Mouse (Mus musculus) limb, embryonic 14.5 days (tissue): ENCODE results near the gene Actl10. TPM values are rescaled to one million over a fixed set of nuclear protein-coding genes. Genes with fewer than 3 reads are reported as not detected.

Source experiments
- ATAC-seq: fragments of 200-750 bp; cut with Nextera tagmentation; 2 replicates; pipeline ENCODE4 v1.8.0; 2017; ENCODE audit warnings: low read depth, moderate number of reproducible peaks, moderate TSS enrichment; ENCODE audit not compliant: low FRiP score
- DNase-seq: peaks from one replicate; pipeline ENCODE4 v3.0.0-alpha.2; 2015; ENCODE audit warnings: low spot score
- H3K27ac ChIP-seq: fragments of 300-500 bp; sonication (generic); replicated peaks from 2 replicates; pipeline ENCODE4 v1.5.1; 2014; ENCODE audit warnings: low read depth, mild to moderate bottlenecking, low read length, moderate library complexity, mixed read lengths
- H3K27me3 ChIP-seq: fragments of 300-500 bp; sonication (generic); 2 replicates; pipeline ENCODE4 v1.6.1; 2014; ENCODE audit warnings: low read length, mixed read lengths; ENCODE audit not compliant: control insufficient read depth, insufficient read depth
- H3K36me3 ChIP-seq: fragments of 300-500 bp; sonication (generic); 2 replicates; pipeline ENCODE4 v1.6.1; 2014; ENCODE audit warnings: mild to moderate bottlenecking, low read length, moderate library complexity, mixed read lengths; ENCODE audit not compliant: control insufficient read depth, insufficient read depth
- H3K4me1 ChIP-seq: fragments of 300-500 bp; sonication (generic); 2 replicates; pipeline ENCODE4 v1.6.1; 2014; ENCODE audit warnings: antibody characterized with exemption, low read length, mixed read lengths; ENCODE audit not compliant: control insufficient read depth, insufficient read depth
- H3K4me2 ChIP-seq: fragments of 300-500 bp; sonication (generic); replicated peaks from 2 replicates; pipeline ENCODE4 v1.6.1; 2014; ENCODE audit warnings: low read depth, mild to moderate bottlenecking, low read length, moderate library complexity; ENCODE audit not compliant: severe bottlenecking
- H3K4me3 ChIP-seq: fragments of 300-500 bp; sonication (generic); replicated peaks from 2 replicates; pipeline ENCODE4 v1.5.1; 2014; ENCODE audit warnings: low read length
- H3K9ac ChIP-seq: fragments of 300-500 bp; sonication (generic); 2 replicates; pipeline ENCODE4 v1.6.1; 2014; ENCODE audit warnings: mild to moderate bottlenecking, low read depth, low read length, moderate library complexity; ENCODE audit not compliant: severe bottlenecking
- H3K9me3 ChIP-seq: fragments of 300-500 bp; sonication (generic); 2 replicates; pipeline ENCODE4 v1.6.1; 2016; ENCODE audit warnings: low read length; ENCODE audit not compliant: control insufficient read depth
- POLR2A ChIP-seq: fragments of 200-500 bp; IDR thresholded peaks from 2 replicates; pipeline ENCODE4 v1.8.0; 2012; ENCODE audit warnings: inconsistent platforms, mild to moderate bottlenecking, moderate library complexity, borderline replicate concordance; ENCODE audit not compliant: insufficient read depth, insufficient read length; ENCODE audit errors: extremely low read depth
- WGBS: fragments of 180-500 bp; shearing (Covaris S2); extraction: QIAGEN DNeasy Blood & Tissue Kit; methylation state at CpG from one replicate; pipeline ENCODE4 v1.1.7; 2014; 5-methylcytosine and 5-hydroxymethylcytosine counted together
- polyA plus RNA-seq, 2 experiments: library from polyadenylated mRNA; depleted of rRNA in 1 of 2; stranded (reverse) in 1 of 2; unstranded in 1 of 2; fragments of >200 nt; fragmentation: Nextera tagmentation in 1 of 2; extraction: Ambion mirVana in 1 of 2; gene quantifications; 2 replicates each; pipeline versions ENCODE4 v1.2.1 to v1.2.3; 2012 to 2014

The Actl10 gene
- polyA plus RNA-seq, 2 experiments = 0.09 to 0.21 TPM

- 80% methylated on average over 4 of the region's 4 CpGs for WGBS
- H3K27ac ChIP-seq = no peak overlapping the region
- peaks cover 12% of the 10 kb centered on the region; the same call in 1 of the 2 replicates for H3K36me3 ChIP-seq
- no peaks in the 10 kb centered on the region for H3K27me3 ChIP-seq
- H3K9ac ChIP-seq = no peak overlapping the region
- ATAC-seq = no peak
- TF ChIP-seq POLR2A = no peak
- no peaks in the 10 kb centered on the region for H3K9me3 ChIP-seq
- H3K4me1 ChIP-seq = 0 out of 2 replicates have a peak, but pooled peaks cover 5% of the 10 kb centered on the region
- H3K4me3 ChIP-seq = no peak overlapping the region
- H3K4me2 ChIP-seq = no peak overlapping the region
- no peak for DNase-seq
Observed at GRCm38 (mm10) chr2:154589051-154589450, 37.5 kb downstream of the Actl10 start.

- no peaks in the 10 kb centered on the region for H3K4me1 ChIP-seq
- H3K4me3 ChIP-seq = no peak overlapping the region
- DNase-seq (no peak), ATAC-seq (no peak)
- no peaks in the 10 kb centered on the region for H3K27me3 ChIP-seq
- 91% methylated on average over 3 of the region's 3 CpGs for WGBS
- no peak overlapping the region for H3K4me2 ChIP-seq
- H3K9ac ChIP-seq = no peak overlapping the region
- H3K27ac ChIP-seq = no peak overlapping the region
- no peak for TF ChIP-seq POLR2A
- peaks cover 19% of the 10 kb centered on the region for H3K36me3 ChIP-seq
- no peaks in the 10 kb centered on the region for H3K9me3 ChIP-seq
Observed at GRCm38 (mm10) chr2:154591239-154591638, 39.7 kb downstream of the Actl10 start.

DNA sequence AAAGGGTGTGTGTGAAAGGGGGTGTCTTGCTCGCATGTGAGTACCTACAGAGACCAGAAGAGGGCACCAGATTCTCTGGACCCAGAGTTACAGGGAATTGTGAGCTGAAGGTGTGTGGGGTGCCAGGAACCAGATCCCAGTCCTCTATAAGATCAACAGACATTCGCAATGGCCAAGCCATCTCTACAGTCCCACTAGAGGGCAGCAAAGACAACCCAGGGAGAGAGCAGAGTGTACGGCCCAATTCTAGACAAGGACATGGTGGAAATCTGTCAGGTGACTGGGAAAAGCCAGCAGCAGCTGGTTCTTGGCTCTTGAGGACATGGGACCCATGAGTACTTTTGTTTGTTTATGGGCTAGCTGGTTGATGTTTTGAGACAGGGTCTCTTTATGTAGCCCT, 41.4 kb downstream of the Actl10 start:
- H3K4me1 ChIP-seq = no peaks in the 10 kb centered on the region
- no peaks in the 10 kb centered on the region for H3K9me3 ChIP-seq
- no peak for DNase-seq
- H3K36me3 ChIP-seq = peaks cover 7% of the 10 kb centered on the region
- H3K27me3 ChIP-seq = no peaks in the 10 kb centered on the region
- no peak for TF ChIP-seq POLR2A
- H3K27ac ChIP-seq = no peak overlapping the region
- H3K9ac ChIP-seq = no peak overlapping the region
- no peak for ATAC-seq
- no peak overlapping the region for H3K4me2 ChIP-seq
- WGBS = 72% methylated on average over 3 of the region's 3 CpGs
- H3K4me3 ChIP-seq = no peak overlapping the region

GRCm38 (mm10) chr2:154595775-154596174, 44.2 kb downstream of the Actl10 start:
- H3K4me3 ChIP-seq = no peak overlapping the region
- ATAC-seq = no peak
- no peak for DNase-seq
- H3K9ac ChIP-seq = no peak overlapping the region
- no peak overlapping the region for H3K4me2 ChIP-seq
- no peak for TF ChIP-seq POLR2A
- H3K27me3 ChIP-seq = no peaks in the 10 kb centered on the region
- 65% methylated on average over 5 of the region's 5 CpGs for WGBS
- H3K4me1 ChIP-seq = no peaks in the 10 kb centered on the region
- no peaks in the 10 kb centered on the region for H3K9me3 ChIP-seq
- peaks cover 7% of the 10 kb centered on the region for H3K36me3 ChIP-seq
- no peak overlapping the region for H3K27ac ChIP-seq

DNA sequence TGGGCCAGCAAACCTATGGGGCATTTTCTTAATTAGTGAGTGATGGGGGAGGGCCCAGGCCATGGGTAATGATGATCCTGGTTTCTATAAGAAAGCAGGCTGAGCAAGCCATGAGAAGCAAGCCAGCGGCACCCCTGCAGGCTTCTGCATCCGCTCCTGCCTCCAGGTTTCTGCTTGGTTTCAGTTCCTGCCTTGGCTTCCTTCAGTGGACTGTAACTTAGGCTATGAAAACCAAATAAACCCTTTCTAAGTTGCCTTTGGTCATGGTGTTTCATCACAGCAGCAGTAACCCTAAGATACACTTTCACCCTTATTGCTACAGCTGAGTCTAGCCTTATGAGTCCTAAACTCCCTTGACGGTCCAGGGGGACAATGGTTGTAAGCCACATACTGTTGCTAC, 45.8 kb downstream of the Actl10 start:
- no peak for DNase-seq
- 78% methylated on average over 3 of the region's 3 CpGs for WGBS

DNA sequence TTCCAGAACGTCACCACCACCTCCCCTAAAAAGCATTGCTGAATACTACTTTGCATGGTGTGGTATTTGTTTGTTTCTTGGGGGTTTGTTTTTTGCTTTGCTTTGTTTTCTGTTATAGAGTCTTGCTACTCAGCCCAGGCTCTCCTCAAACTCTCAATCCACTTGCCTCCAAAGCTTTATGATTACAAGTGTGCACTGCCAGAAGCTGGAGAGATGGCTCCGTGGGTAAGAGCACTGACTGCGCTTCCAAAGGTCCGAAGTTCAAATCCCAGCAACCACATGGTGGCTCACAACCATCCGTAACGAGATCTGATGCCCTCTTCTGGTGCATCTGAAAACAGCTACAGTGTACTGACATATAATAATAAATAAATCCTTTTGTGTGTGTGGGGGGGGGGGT, 49.0 kb downstream of the Actl10 start:
- no peaks in the 10 kb centered on the region for H3K36me3 ChIP-seq
- no peak for TF ChIP-seq POLR2A
- H3K4me2 ChIP-seq = no peak overlapping the region
- no peak overlapping the region for H3K27ac ChIP-seq
- no peak overlapping the region for H3K9ac ChIP-seq
- H3K4me3 ChIP-seq = no peak overlapping the region
- DNase-seq (no peak), ATAC-seq (no peak)
- 72% methylated on average over 6 of the region's 6 CpGs for WGBS
- H3K4me1 ChIP-seq = peaks cover 6% of the 10 kb centered on the region; the same call in 1 of the 2 replicates
- no peaks in the 10 kb centered on the region for H3K9me3 ChIP-seq
- no peaks in the 10 kb centered on the region for H3K27me3 ChIP-seq

More for the DNA sequence above, 45.8 kb downstream of the Actl10 start:
- Histone ChIP-seq H3K4me3 (no peak overlapping the region), H3K4me2 (no peak overlapping the region), H3K27me3 (no peaks in the 10 kb centered on the region), H3K36me3 (peaks cover 7% of the 10 kb centered on the region), H3K4me1 (no peaks in the 10 kb centered on the region), H3K9ac (no peak overlapping the region), H3K9me3 (no peaks in the 10 kb centered on the region), H3K27ac (no peak overlapping the region)
- no peak for ATAC-seq
- no peak for TF ChIP-seq POLR2A
